Mouse (Mus musculus) adrenal gland (tissue): ENCODE results near the gene Fanca.
"Not testable (repeated sequence)": the region's sequence is repeated elsewhere in the genome, so short reads cannot be mapped to it uniquely, and the experiment has no call there.

Source experiments
- intact Hi-C: fragments of 180-260 bp; cut with DNase I; formaldehyde crosslinking; loops from one replicate; pipeline ENCODE4 v1.15.1; 2025

Gene Fanca

DNA sequence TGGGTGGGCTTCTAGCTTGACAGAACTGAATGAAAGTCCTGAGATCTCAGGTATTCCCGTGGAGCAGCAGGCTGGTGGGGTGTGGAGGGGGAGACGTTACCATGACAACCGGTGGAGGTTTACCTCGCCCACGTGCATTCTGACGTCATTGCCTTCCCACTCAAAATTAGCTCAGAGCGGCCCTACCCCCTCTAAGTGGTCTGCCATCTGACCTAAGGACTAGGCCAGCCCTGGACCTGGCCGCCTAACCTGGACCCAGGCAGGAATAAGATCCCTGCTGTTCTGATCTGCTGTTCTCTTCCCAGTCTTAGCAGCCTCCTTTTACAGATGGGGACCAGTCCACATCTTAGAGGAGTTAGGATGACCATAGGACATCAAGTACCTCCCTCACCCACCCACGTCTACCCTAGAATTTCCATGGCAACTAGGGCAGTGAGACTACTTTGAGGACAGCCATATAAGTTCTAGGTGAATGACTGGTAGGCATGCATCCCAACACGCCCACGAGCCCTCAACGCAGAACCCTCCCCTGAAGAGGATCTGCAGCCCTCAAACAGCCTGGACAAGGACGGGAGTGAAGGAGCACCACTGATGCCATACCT lies 83.4 kb downstream of the Fanca start:
- intact Hi-C loops = no loop called here

DNA sequence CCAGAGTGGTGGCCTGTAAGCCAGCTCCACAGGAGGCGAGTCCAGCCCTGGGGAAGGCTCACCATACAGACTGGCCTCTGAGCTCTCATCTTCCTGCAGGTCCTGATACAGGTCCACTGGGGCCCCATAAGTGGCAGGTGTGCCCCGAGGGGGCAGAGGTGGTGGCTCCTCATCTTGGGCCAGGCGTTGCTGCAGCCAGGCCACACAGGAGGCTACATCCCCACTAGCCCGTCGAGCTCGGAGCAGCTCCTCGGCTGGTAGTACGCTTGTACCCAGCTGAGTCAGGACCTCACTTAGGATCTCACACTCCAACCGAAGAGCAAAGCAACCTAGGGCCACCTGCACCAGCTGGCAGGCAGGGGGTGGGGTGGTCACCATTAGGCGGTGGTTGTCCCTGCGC lies 84.6 kb downstream of the Fanca start:
- intact Hi-C loops = no loop called here

DNA sequence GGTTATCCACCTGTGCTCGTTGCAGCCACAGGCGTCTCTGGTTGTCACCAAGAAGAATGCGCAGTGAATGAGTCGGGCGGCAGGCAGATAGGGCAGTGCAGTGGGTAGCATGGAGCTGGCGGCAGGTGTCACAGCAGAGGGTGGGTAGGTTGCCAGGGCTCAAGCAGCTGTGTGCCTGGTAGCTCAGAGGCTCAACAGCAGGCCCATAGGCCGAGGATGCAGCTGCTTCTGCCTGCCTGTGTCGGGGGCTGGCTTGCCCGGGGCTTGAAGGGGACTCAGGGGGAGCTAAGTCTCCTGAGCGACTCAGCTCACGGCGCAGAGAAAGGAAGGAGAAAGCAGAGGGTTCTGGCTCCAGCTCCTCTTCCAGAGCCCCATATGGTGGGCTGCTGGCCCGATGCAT lies 85.1 kb downstream of the Fanca start:
- intact Hi-C loops = no loop called here

DNA sequence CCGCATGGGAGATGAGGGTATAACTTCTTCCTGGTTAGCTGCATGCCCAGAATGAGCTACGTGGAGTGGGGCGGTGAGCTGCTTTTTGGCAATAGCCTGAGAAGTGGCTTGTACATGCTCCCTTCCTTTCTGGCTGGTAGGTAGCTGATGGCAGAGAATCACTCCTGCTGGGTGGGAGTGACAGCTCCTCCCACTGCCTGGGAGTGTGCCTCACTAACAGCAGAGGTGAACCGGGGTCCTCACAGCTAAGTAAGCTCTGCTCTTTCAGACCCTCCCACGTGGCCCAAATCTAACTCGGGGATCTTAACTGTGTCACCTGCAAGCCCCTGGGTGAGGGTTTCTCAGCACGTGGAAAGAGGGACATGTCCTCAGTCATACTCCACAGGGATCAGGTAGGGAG lies 85.8 kb downstream of the Fanca start:
- intact Hi-C loops = no loop called here

DNA sequence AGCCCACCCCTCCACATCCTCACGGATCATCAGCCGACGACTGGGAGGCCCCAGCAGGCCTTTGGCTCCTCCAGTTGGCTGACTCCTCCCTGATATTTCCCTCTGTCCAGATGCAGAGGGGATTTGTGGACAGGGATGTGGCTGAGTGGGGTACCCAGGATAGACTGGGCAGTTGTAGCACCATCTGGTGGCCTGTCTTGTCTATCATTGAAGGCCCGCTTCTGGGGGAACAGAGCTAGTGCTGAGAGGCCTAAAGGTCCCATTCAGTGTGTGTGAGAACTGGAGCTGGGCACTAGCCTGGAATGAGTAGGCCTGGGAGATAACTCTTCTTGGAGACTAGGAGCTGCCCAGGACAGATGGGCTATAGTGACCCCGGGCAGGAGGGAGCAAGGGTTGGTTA lies 86.6 kb downstream of the Fanca start:
- intact Hi-C loops = no loop called here

DNA sequence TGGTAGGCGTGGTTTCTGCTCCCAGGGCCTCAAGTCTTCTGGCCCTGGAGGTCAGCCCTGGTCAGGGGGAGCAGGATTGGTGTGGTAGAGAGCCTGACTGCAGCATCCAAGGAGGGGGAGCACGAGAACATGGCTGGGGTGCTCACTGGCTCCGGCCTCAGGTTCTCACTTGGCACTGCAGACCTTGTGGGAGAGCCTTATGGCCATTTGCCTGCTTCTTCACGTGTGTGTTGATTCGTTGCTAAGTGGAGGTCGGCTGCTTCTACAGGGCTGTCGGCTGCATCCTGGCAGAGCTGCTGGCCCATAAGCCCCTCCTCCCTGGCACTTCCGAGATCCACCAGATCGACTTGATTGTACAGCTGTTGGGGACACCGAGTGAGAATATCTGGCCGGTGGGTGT lies 88.0 kb downstream of the Fanca start:
- intact Hi-C loops = not testable (repeated sequence)

DNA sequence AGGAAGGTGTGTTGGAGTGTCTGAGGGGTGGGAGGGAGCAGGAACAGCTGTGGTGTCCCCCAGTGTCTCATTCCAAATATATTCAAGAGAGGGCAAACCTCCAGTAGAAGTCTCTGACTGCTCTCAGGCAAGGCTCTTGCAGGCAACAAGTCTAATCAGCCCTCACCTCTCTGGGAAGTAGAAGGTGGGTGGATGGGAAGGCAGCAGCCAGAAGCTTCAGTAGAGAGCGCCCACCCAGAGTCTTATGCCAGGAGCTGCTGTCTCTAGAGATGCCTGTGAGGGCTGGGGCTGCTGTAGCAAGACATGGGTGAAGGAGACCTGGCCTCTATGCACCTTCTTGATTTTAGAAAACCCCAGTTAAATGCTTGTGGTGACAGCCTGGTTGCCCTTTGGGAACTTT lies 90.0 kb downstream of the Fanca start:
- intact Hi-C loops = no loop called here

DNA sequence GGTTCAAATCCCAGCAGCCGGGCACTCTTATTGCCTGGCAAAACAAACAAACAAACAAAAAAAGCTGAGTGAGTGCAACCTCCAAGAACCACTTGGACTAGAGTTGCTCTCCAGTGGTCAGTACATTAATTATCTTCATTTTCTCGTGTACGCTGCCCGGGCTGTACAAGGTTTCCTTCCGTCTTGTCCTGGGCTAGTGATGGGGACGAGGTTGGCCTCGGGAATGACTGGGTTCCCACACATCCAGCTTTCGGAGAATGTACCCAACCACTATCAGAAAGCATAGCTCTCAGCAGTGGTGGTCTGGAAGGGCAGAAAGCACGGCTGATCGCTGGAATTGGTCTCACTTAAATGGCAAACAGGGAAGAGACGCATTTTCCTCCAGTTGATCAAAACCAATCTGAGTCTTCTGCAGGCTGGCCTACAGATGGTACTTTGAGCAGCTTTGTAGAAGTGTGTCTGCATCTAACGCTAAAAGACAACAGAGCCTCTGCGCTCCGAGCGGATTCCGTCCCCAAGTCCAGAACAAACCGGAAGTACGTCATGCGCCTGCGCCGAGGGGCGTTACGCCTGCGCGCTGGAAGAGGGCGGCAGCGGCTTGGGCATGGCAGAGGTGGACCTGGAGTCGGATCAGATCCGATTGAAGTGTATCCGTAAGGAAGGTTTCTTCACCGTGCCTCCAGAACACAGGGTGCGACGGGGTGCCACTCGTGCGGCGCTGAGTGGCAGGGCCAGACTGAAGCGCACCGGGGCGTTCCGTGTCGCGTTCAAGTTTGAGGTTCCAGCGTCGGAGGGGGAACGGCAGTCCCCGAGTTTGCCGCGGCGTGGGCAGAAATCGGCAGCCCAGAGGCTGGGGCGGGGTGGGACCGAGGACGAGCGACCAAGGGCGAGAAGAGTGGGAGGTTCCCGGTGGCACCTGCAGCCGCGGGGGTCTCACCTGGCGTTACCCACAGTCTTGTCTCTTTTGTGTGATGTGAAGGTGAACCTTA lies 93.8 kb downstream of the Fanca start, which contains the start of gene Cdk10:
TSS of gene Cdk10 (plus strand) at position 565 of the 989 bp plus-strand sequence.
- intact Hi-C loops = no loop called here

DNA sequence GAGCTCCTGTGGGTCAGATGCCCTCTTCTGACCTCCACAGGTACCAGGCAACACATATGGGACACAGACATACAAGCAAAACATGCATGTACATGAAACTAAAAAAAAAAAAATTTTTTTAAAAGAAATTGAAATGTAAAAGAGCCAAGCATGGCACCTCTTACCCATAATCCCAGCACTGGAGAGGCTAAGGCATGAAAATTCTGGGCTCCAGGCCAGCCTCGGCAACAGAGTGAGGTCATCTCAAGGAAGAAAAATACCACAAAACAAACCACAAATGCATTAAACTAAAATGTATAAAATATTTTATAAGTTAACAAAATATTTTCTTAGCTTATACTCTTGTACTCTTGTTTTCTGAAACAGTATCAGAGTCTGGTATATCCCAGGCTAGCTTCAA lies 97.5 kb downstream of the Fanca start:
- intact Hi-C loops = no loop called here
